Mouse (Mus musculus) CD4-positive helper T cell, adult 2 months (primary cell): ENCODE data around the gene Ano6.
A peak's percentile ranks its signal among the peaks of the same experiment; 100 is the strongest.

Experiments
- DNase-seq: peaks from one replicate; pipeline ENCODE4 v3.0.0-alpha.2; 2012; ENCODE audit warnings: low read depth, missing footprints, low spot score

The Ano6 gene

GRCm38 (mm10) chr15:95767825-95768224 lies 22.8 kb upstream of the Ano6 start:
- DNase-seq, result no peak

- DNase-seq, result no peak
Observed at GRCm38 (mm10) chr15:95768703-95769102, 21.9 kb upstream of the Ano6 start.

- no peak for DNase-seq
Observed at GRCm38 (mm10) chr15:95769576-95769975, 21.1 kb upstream of the Ano6 start.

GRCm38 (mm10) chr15:95770307-95770706 lies 20.3 kb upstream of the Ano6 start:
- no peak for DNase-seq

- DNase-seq, result no peak
Observed at GRCm38 (mm10) chr15:95772374-95772773, 18.3 kb upstream of the Ano6 start.

- peak; percentile 73 for DNase-seq
Observed at GRCm38 (mm10) chr15:95772861-95773836, 17.5 kb upstream of the Ano6 start.

GRCm38 (mm10) chr15:95774197-95774596 lies 16.4 kb upstream of the Ano6 start:
- DNase-seq, result no peak

GRCm38 (mm10) chr15:95774674-95775414 lies 15.8 kb upstream of the Ano6 start:
- DNase-seq, result no peak

GRCm38 (mm10) chr15:95777743-95778142 lies 12.9 kb upstream of the Ano6 start:
- peak; percentile 27 for DNase-seq

- DNase-seq, result no peak
Observed at GRCm38 (mm10) chr15:95778710-95779109, 11.9 kb upstream of the Ano6 start.

GRCm38 (mm10) chr15:95786624-95787023 lies 4.0 kb upstream of the Ano6 start:
- DNase-seq, result no peak

GRCm38 (mm10) chr15:95787578-95787977 lies 3.1 kb upstream of the Ano6 start:
- DNase-seq, result no peak

- DNase-seq, result no peak
Observed at GRCm38 (mm10) chr15:95789562-95790528, 798 bp upstream of the Ano6 start.

GRCm38 (mm10) chr15:95791141-95791791 lies 623 bp downstream of the Ano6 start:
- peak; percentile 26 for DNase-seq

- DNase-seq, result no peak
Observed at GRCm38 (mm10) chr15:95791855-95792254, 1.2 kb downstream of the Ano6 start.

GRCm38 (mm10) chr15:95792261-95793260 lies 1.9 kb downstream of the Ano6 start:
- DNase-seq, result peak; percentile 61

GRCm38 (mm10) chr15:95793748-95794491 lies 3.3 kb downstream of the Ano6 start:
- no peak for DNase-seq

- DNase-seq, result no peak
Observed at GRCm38 (mm10) chr15:95794611-95795565, 4.2 kb downstream of the Ano6 start.
